Mouse (Mus musculus) midbrain, embryonic 15.5 days (tissue): ENCODE measurements around the gene Ndn. TPM values are rescaled to one million over a fixed set of nuclear protein-coding genes. Genes with fewer than 3 reads are reported as not detected.

ENCODE experiments used
- ATAC-seq: fragments of 200-750 bp; cut with Nextera tagmentation; replicated peaks from 2 replicates; pipeline ENCODE4 v1.8.0; 2017; ENCODE audit warnings: moderate TSS enrichment
- H3K27ac ChIP-seq: fragments of 300-500 bp; sonication (generic); 2 replicates; pipeline ENCODE4 v1.5.1; 2015; ENCODE audit warnings: mild to moderate bottlenecking, inconsistent platforms
- H3K27me3 ChIP-seq: fragments of 300-500 bp; sonication (generic); replicated peaks from 2 replicates; pipeline ENCODE4 v1.6.1; 2015; ENCODE audit warnings: inconsistent platforms
- H3K36me3 ChIP-seq: fragments of 300-500 bp; sonication (generic); replicated peaks from 2 replicates; pipeline ENCODE4 v1.6.1; 2015; ENCODE audit warnings: inconsistent platforms
- H3K4me1 ChIP-seq: fragments of 300-500 bp; sonication (generic); 2 replicates; pipeline ENCODE4 v1.6.1; 2015; ENCODE audit warnings: inconsistent platforms
- H3K4me2 ChIP-seq: fragments of 300-500 bp; sonication (generic); 2 replicates; pipeline ENCODE4 v1.6.1; 2015; ENCODE audit warnings: inconsistent platforms, mild to moderate bottlenecking, moderate library complexity
- H3K4me3 ChIP-seq: fragments of 300-500 bp; sonication (generic); 2 replicates; pipeline ENCODE4 v1.5.1; 2015; ENCODE audit warnings: mild to moderate bottlenecking, inconsistent platforms
- H3K9ac ChIP-seq: fragments of 300-500 bp; sonication (generic); 2 replicates; pipeline ENCODE4 v1.6.1; 2015; ENCODE audit warnings: mild to moderate bottlenecking, inconsistent platforms
- H3K9me3 ChIP-seq: fragments of 300-500 bp; sonication (generic); 2 replicates; pipeline ENCODE4 v1.6.1; 2016; ENCODE audit warnings: inconsistent platforms
- WGBS: fragments of 180-500 bp; shearing (Covaris S2); methylation state at CpG from one replicate; pipeline ENCODE4 v1.1.7; 2015; ENCODE audit warnings: mixed read lengths; 5-methylcytosine and 5-hydroxymethylcytosine counted together
- polyA plus RNA-seq: library from polyadenylated mRNA; unstranded; fragments of >200 nt; fragmentation: Nextera tagmentation; extraction: Ambion mirVana; gene quantifications from 2 replicates; pipeline ENCODE4 v1.2.1, GENCODE M21; 2015

Gene Ndn
- 789 and 792 TPM in 2 replicates for polyA plus RNA-seq

DNA sequence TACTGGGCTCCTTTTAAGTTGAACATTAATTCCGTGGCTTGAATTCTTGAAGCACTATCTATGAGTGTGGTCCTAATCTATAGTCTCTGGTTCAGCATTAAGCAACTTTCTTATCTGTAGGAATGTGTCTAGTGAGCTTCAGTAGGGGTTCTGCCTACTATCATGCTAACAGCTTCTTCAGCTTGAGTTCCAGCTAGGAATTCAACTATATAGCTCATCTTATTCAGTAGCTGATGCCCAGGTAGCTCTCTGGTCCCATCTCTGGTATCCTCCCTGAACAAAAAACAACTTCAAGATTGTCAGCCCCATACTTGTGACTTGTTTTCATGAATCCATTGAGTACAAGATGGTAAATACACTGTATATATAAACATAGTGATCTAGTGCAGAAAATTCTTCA, at the start of gene Ndn:
TSS of gene Ndn (plus strand) at position 301 of the 400 bp plus-strand sequence.
- Histone ChIP-seq H3K27ac (no peak within 1 kb of the TSS), H3K9me3 (no peaks in the 10 kb centered on the region), H3K9ac (no peak within 1 kb of the TSS), H3K4me1 (peaks cover 4% of the 10 kb centered on the region; the same call in 1 of the 2 replicates), H3K4me2 (no peak within 1 kb of the TSS), H3K36me3 (no peaks in the 10 kb centered on the region), H3K4me3 (no peak within 1 kb of the TSS), H3K27me3 (no peaks in the 10 kb centered on the region)
- 61% methylated on average over 1 of the region's 1 CpGs for WGBS
- no peak for ATAC-seq

DNA sequence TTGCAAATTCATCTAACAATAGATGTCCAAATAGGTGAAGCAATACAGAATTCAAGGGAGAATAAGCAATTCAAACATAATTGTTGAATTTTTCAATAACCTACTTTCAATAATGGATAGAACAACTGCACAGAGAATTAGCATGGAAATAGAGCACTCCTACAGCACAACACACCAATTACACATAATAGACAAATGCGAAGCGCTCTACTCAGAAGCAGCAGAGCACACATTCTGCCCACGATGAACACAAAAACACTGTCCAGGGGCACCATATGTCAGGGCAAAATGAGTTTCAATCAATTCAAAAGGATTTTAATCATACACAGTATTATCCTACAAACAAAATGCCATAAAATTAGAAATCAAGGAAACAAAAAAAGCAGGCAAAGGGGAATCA, 43.9 kb upstream of the Ndn start:
- Histone ChIP-seq H3K27me3 (no peaks in the 10 kb centered on the region), H3K36me3 (no peaks in the 10 kb centered on the region), H3K4me1 (no peaks in the 10 kb centered on the region), H3K27ac (no peak overlapping the region), H3K9ac (no peak overlapping the region), H3K4me2 (no peak overlapping the region), H3K9me3 (no peaks in the 10 kb centered on the region), H3K4me3 (no peak overlapping the region)
- WGBS = 44% methylated on average over 3 of the region's 3 CpGs
- no peak for ATAC-seq

DNA sequence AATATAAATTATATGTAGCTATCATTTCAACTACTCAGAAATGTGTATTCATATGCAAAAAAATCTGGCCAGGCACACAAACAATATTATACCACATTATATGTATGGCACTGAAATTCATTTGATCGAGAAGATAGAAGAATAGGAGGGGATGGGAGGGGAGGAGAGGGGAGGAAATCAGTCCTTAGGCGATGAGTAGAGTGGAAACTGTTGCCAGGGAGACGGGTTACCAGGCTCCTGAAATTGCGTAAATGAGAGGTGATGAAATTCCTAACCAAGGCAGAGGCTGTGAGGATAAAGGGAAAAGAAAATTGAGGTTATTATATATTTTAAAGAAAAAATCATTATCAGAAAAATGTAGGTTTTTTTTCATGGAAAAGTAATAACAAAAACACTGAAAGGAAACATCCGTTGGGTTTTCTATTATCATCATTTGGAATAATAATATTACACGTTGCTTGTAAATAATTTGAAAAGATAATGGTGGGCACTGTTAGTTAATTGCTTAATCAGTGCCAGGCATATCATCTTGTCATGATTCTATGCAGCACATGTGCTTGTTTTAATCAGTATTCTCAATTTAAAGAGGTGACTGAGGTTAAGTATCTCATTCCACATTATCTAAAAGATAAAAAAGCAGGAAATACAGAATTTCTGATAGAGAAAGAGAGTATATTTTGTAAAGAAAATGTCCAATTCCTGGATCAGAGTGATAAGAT, 39.3 kb upstream of the Ndn start:
- WGBS = 41% methylated on average over 6 of the region's 6 CpGs
- Histone ChIP-seq H3K4me3 (no peak overlapping the region), H3K9ac (no peak overlapping the region), H3K27me3 (no peaks in the 10 kb centered on the region), H3K36me3 (no peaks in the 10 kb centered on the region), H3K4me2 (no peak overlapping the region), H3K9me3 (no peaks in the 10 kb centered on the region), H3K4me1 (0 out of 2 replicates have a peak, but pooled peaks cover 5% of the 10 kb centered on the region), H3K27ac (peak overlapping the region; percentile 66)
- ATAC-seq = peak; percentile 83

DNA sequence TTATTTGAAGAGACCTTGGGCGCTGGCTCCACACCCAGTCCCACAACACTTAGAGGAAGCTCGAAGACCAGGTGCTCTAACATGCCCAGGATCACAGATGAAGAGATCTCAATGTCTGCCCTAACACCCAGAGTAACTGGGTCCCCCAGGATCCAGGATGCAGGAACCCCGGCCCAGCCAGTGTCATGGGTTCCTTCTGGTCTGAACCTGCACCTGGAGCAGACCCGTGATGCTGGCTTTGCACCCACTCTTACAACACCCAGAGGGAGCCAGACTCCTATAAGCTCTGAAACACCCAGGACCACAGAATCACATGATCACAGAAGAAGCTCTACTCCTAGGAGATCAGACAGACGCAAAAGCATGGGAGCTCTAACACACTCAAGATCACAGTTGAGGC, 29.6 kb upstream of the Ndn start:
- no peak overlapping the region for H3K4me3 ChIP-seq
- H3K36me3 ChIP-seq = no peaks in the 10 kb centered on the region
- ATAC-seq = no peak
- H3K9me3 ChIP-seq = no peaks in the 10 kb centered on the region
- H3K27me3 ChIP-seq = no peaks in the 10 kb centered on the region
- H3K27ac ChIP-seq = no peak overlapping the region
- no peak overlapping the region for H3K4me2 ChIP-seq
- H3K9ac ChIP-seq = no peak overlapping the region
- 83% methylated on average over 5 of the region's 5 CpGs for WGBS
- H3K4me1 ChIP-seq = no peaks in the 10 kb centered on the region

DNA sequence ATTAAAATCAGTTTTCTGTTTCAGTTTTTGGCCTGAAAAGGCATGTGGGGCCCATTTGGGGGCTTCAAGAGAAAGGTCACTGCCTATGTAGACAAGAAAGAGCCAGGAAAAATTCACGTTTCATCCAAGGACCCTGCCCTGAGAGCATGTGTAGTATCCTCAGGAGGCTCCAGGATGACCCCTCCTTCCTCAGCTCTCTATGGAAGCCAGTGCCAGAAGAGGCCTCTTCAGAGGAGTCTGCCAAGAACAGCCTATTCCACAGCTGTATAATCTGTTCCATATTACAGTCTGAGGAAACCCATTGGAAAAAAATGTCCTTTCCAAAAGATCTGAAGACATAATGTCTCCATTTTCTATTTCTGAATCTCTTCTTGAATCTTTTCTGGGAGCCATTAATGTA, 958 bp upstream of the Ndn start:
- Histone ChIP-seq H3K27me3 (no peaks in the 10 kb centered on the region), H3K27ac (no peak overlapping the region), H3K4me3 (no peak overlapping the region), H3K36me3 (no peaks in the 10 kb centered on the region), H3K9ac (no peak overlapping the region), H3K4me2 (no peak overlapping the region), H3K9me3 (no peaks in the 10 kb centered on the region), H3K4me1 (peaks cover 4% of the 10 kb centered on the region; the same call in 1 of the 2 replicates)
- ATAC-seq = no peak
- 35% methylated on average over 1 of the region's 1 CpGs for WGBS

DNA sequence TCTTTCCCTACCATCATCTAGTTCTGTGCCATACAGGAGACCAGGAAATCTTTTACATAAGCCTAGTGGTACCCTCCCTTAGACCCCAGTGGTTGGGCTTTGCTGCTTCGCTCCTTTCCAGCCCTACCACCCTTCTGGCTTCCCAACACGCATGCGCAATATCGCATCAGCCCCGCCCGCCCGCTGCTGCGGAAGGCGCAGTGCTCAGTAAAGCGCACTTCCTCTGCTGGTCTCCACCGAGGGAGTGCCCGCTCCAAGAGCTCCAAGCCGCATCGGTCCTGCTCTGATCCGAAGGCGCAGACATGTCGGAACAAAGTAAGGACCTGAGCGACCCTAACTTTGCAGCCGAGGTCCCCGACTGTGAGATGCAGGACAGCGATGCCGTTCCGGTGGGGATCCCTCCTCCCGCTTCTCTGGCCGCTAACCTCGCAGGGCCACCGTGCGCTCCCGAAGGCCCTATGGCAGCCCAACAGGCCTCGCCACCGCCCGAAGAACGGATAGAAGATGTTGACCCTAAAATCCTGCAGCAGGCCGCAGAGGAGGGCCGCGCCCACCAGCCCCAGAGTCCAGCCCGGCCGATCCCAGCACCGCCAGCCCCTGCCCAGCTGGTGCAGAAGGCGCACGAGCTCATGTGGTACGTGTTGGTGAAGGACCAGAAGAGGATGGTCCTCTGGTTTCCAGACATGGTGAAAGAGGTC, 1.9 kb downstream of the Ndn start:
- Histone ChIP-seq H3K4me2 (peak overlapping the region; percentile 55), H3K4me1 (peaks cover 4% of the 10 kb centered on the region; the same call in 1 of the 2 replicates), H3K9ac (peak overlapping the region; percentile 72), H3K4me3 (peak overlapping the region; percentile 57), H3K27ac (peak overlapping the region; percentile 86), H3K9me3 (no peaks in the 10 kb centered on the region), H3K27me3 (no peaks in the 10 kb centered on the region), H3K36me3 (no peaks in the 10 kb centered on the region)
- ATAC-seq = peak; percentile 96
- WGBS = 19% methylated on average over 42 of the region's 42 CpGs

DNA sequence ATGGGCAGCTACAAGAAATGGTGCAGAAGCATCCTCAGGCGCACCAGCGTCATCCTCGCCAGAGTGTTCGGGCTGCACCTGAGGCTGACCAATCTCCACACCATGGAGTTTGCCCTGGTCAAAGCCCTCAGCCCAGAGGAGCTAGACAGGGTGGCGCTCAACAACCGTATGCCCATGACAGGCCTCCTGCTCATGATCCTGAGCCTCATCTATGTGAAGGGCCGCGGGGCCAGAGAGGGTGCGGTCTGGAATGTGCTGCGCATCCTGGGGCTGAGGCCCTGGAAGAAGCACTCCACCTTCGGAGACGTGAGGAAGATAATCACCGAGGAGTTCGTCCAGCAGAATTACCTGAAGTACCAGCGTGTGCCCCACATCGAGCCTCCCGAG, 2.4 kb downstream of the Ndn start:
- Histone ChIP-seq H3K9ac (peak overlapping the region; percentile 72), H3K4me2 (peak overlapping the region; percentile 55), H3K36me3 (no peaks in the 10 kb centered on the region), H3K27ac (peak overlapping the region; percentile 86), H3K9me3 (no peaks in the 10 kb centered on the region), H3K4me3 (peak overlapping the region; percentile 57), H3K27me3 (no peaks in the 10 kb centered on the region), H3K4me1 (peaks cover 4% of the 10 kb centered on the region; the same call in 1 of the 2 replicates)
- WGBS = 34% methylated on average over 17 of the region's 17 CpGs
- peak; percentile 70 for ATAC-seq

DNA sequence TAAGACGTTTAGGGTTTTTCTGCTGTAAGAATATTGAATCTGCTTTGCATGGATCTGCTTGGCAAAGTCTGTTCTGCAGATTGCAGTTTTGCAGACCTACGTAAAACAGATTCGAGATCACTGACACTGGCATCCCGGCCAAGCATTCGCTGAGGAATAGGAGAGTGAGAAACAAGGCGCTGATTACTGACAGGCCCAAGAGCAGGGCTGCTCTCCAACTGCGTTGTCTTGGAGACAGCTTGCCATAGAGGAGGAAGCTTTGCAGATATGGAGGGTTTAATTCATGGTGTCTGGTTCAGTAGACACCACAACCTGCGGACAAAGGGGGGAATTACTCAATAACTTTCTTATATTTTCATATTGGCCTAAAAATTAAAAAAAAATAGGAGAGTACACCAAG, 4.9 kb downstream of the Ndn start:
- no peak for ATAC-seq
- H3K9me3 ChIP-seq = no peaks in the 10 kb centered on the region; the same call in 1 of the 2 replicates
- H3K27ac ChIP-seq = peak overlapping the region; percentile 51; the same call in 1 of the 2 replicates
- H3K4me1 ChIP-seq = peaks cover 4% of the 10 kb centered on the region; the same call in 1 of the 2 replicates
- H3K27me3 ChIP-seq = no peaks in the 10 kb centered on the region
- no peak overlapping the region for H3K4me3 ChIP-seq
- H3K4me2 ChIP-seq = peak overlapping the region; percentile 55; the same call in 1 of the 2 replicates
- no peaks in the 10 kb centered on the region for H3K36me3 ChIP-seq
- 35% methylated on average over 8 of the region's 8 CpGs for WGBS
- no peak overlapping the region for H3K9ac ChIP-seq

DNA sequence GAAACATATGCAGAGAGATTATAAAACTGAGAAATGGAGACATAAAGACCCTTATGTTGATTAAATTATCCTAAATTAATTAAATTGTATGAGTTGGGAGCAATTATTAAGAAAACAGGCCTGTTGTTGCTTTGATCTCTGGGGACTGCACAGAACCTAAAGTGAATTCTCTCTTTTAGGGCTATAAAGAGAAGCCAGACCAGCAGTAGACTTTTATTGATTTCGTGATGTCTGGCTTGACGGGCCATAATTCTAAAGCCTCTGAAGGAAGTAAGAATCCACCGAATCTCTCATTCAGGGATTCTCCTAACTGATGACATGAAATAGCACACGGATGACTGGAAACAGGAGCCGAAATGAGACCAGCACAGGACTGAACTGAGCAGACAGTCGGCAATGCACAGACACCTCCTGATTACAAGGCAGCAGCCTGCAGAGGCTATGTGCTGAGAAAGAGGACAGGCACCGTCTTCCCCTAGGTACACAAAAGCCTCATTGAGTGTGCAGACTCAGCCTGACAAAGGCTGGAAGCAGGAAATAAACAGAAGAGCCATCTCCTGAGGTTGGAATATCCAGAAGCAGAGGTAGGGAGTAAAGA, 18.8 kb downstream of the Ndn start:
- 48% methylated on average over 7 of the region's 7 CpGs for WGBS
- H3K4me2 ChIP-seq = peak overlapping the region; percentile 35
- peak; percentile 83 for ATAC-seq
- no peaks in the 10 kb centered on the region for H3K4me1 ChIP-seq
- peak overlapping the region; percentile 27 for H3K4me3 ChIP-seq
- H3K27ac ChIP-seq = peak overlapping the region; percentile 89
- H3K9ac ChIP-seq = 0 out of 2 replicates have a peak overlapping the region, but pooled peaks have one; percentile 22
- no peaks in the 10 kb centered on the region for H3K27me3 ChIP-seq
- H3K9me3 ChIP-seq = no peaks in the 10 kb centered on the region
- no peaks in the 10 kb centered on the region for H3K36me3 ChIP-seq

DNA sequence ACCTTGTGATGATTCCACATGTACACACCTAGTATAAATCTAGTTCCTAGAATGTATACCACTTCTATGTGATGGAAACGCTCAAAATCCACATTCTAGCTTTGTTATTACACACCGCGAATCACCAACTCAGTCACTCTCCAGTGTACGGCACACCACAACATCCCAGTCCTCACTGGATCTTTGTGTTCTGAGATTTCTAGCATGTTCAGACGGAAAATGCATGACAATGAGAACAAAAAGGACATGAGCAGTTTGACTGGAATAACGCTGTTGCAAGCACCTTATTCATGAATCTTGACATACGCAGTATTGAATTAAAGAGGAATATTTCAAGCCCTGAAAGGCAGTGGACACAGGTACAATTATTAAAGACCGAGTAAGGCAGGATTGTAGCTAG, 20.4 kb downstream of the Ndn start:
- Histone ChIP-seq H3K27ac (peak overlapping the region; percentile 77), H3K9ac (peak overlapping the region; percentile 23), H3K9me3 (no peaks in the 10 kb centered on the region), H3K4me3 (peak overlapping the region; percentile 26), H3K27me3 (no peaks in the 10 kb centered on the region), H3K36me3 (no peaks in the 10 kb centered on the region), H3K4me2 (peak overlapping the region; percentile 33; the same call in 1 of the 2 replicates), H3K4me1 (no peaks in the 10 kb centered on the region)
- 57% methylated on average over 8 of the region's 8 CpGs for WGBS
- 0 out of 2 replicates have a peak, but pooled peaks have one; percentile 54 for ATAC-seq

DNA sequence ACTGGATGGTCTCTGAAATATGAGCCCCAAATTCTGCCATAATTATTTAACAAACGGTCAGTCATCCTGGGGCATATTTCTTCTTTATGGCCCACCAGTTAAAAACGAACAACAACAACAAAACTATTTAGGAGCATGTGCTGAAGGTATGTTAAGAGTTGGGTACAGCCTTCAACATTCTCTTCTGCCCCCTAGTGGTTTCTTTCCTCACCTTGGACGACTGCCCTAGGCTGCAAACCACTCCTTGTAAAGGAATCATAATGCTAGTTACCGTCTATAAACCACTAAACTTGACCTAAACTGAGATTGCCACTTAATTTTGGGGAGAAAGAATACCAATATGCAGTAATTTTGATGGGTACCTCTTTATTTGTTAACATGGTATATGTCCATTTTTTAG, 29.3 kb downstream of the Ndn start:
- Histone ChIP-seq H3K4me2 (peak overlapping the region; percentile 57; the same call in 1 of the 2 replicates), H3K27me3 (no peaks in the 10 kb centered on the region), H3K9ac (no peak overlapping the region), H3K27ac (no peak overlapping the region), H3K9me3 (no peaks in the 10 kb centered on the region), H3K36me3 (no peaks in the 10 kb centered on the region), H3K4me3 (no peak overlapping the region), H3K4me1 (peaks cover 14% of the 10 kb centered on the region)
- 35% methylated on average over 4 of the region's 4 CpGs for WGBS
- no peak for ATAC-seq
